ENCODE assay signal across 9 mouse cellular contexts in genomic region chr1:167599211-167599735, GRCm38 (mm10). TPM values are rescaled to one million over a fixed set of nuclear protein-coding genes. Genes with fewer than 3 reads are reported as not detected.
DNase-seq lines count a peak whose midpoint lies in the region; ATAC-seq and TF ChIP-seq lines count a peak whose summit lies in the region.
"Had no signal": no experiment of that assay in that cellular context is flagged by ENCODE, and none has a peak within 500 bp of the region (broad histone marks: within the 10 kb centered on the region; RNA-seq: fewer than 3 reads in every experiment).

No protein-coding gene starts in this region.

- TF ChIP-seq CTCF in hindbrain, postnatal 0 days (IDR thresholded peaks at IDR 0.05; ENCODE audit: low read depth) = no peak

- peaks cover 61% of the 10 kb centered on the region for H3K27me3 ChIP-seq in forebrain, embryonic 10.5 days (ENCODE audit: poor library complexity, severe bottlenecking)
- H3K27me3 ChIP-seq in hindbrain, postnatal 0 days (ENCODE audit: insufficient read depth, low read length) = no peaks in the 10 kb centered on the region
- H3K27me3 ChIP-seq in neural tube, embryonic 13.5 days = peaks cover 21% of the 10 kb centered on the region; the same call in 1 of the 2 replicates

- H3K36me3 ChIP-seq in forebrain, embryonic 10.5 days (replicated peaks) = no peaks in the 10 kb centered on the region
- no peaks in the 10 kb centered on the region for H3K36me3 ChIP-seq in hindbrain, postnatal 0 days (ENCODE audit: insufficient read depth, low read length)
- H3K36me3 ChIP-seq in neural tube, embryonic 13.5 days = no peaks in the 10 kb centered on the region

- 7% methylated on average over 7 of the region's 7 CpGs for WGBS in forebrain, embryonic 10.5 days
- WGBS in hindbrain, postnatal 0 days = 15% methylated on average over 7 of the region's 7 CpGs
- WGBS in neural tube, embryonic 13.5 days = 14% methylated on average over 7 of the region's 7 CpGs

- H3K4me1 ChIP-seq in forebrain, embryonic 10.5 days = peaks cover 31% of the 10 kb centered on the region
- H3K4me1 ChIP-seq in hindbrain, postnatal 0 days (ENCODE audit: insufficient read depth, low read length) = no peaks in the 10 kb centered on the region
- peaks cover 29% of the 10 kb centered on the region for H3K4me1 ChIP-seq in neural tube, embryonic 13.5 days (replicated peaks)

- no peak overlapping the region for H3K27ac ChIP-seq in forebrain, embryonic 10.5 days
- H3K27ac ChIP-seq in hindbrain, postnatal 0 days = peak overlapping the region; percentile 8; the same call in 1 of the 2 replicates
- H3K27ac ChIP-seq in neural tube, embryonic 13.5 days (replicated peaks) = no peak overlapping the region

- no peak for ATAC-seq in hindbrain, postnatal 0 days
- no peak for ATAC-seq in neural tube, embryonic 13.5 days (ENCODE audit: low read depth)
- ATAC-seq: Patski had no signal

- peak; percentile 11 for DNase-seq in left cerebral cortex, postnatal 4 days
- no peak for DNase-seq in left cerebral cortex, postnatal 36 days (ENCODE audit: low spot score in 2 of 2)
- no peak for DNase-seq in forebrain, embryonic 10.5 days (ENCODE audit: extremely low spot score, low spot score)
- peak; percentile 16 for DNase-seq in hindbrain, postnatal 0 days (ENCODE audit: low spot score)
- DNase-seq in cerebellum, postnatal 4 days (ENCODE audit: low spot score in 2 of 2) = no peak
- DNase-seq in left cerebral cortex, postnatal 14 days (ENCODE audit: low spot score in 2 of 2) = no peak
- no peak for DNase-seq in right cerebral cortex, postnatal 36 days (ENCODE audit: low spot score in 2 of 2)

- H3K9me3 ChIP-seq in forebrain, embryonic 10.5 days = no peaks in the 10 kb centered on the region
- no peaks in the 10 kb centered on the region for H3K9me3 ChIP-seq in hindbrain, postnatal 0 days (ENCODE audit: low read length)
- H3K9me3 ChIP-seq in neural tube, embryonic 13.5 days = no peaks in the 10 kb centered on the region

- intact Hi-C loops in left cerebral cortex, postnatal 4 days (cut with DNase I) = no loop called here
- intact Hi-C loops in left cerebral cortex, postnatal 36 days (cut with DNase I) = no loop called here
- intact Hi-C loops in left cerebral cortex, postnatal 14 days (cut with DNase I) = no loop called here

- H3K4me3 ChIP-seq in forebrain, embryonic 10.5 days = peak overlapping the region; percentile 59
- peak overlapping the region; percentile 48 for H3K4me3 ChIP-seq in hindbrain, postnatal 0 days (ENCODE audit: low read length)
- peak overlapping the region; percentile 45 for H3K4me3 ChIP-seq in neural tube, embryonic 13.5 days

- peak overlapping the region; percentile 70 for H3K4me2 ChIP-seq in hindbrain, postnatal 0 days (ENCODE audit: low read depth, low read length)
- H3K4me2 ChIP-seq in neural tube, embryonic 13.5 days = peak overlapping the region; percentile 74

- H3K9ac ChIP-seq in hindbrain, postnatal 0 days (replicated peaks; ENCODE audit: low read length) = peak overlapping the region; percentile 44
- H3K9ac ChIP-seq in neural tube, embryonic 13.5 days = peak overlapping the region; percentile 72

RNA-seq across cellular contexts. Expression of gene Rxrg, which starts 1.1 kb away (rescaled TPM):
- total RNA-seq in left cerebral cortex, postnatal 4 days (2021) = 10 to 100 TPM; 13.0 to 19.1 TPM
- 10 to 100 TPM in 1 of 2 experiments, 1 to 10 TPM in 1; 9.0 to 10.5 TPM for total RNA-seq in left cerebral cortex, postnatal 36 days (2021)
- polyA plus RNA-seq in forebrain, embryonic 10.5 days (2016; fragmentation: Nextera tagmentation; extraction: Ambion mirVana) = 1.8 and 2.0 TPM in 2 replicates
- total RNA-seq in hindbrain, postnatal 0 days (2014; rRNA removed) = 16.0 and 19.4 TPM in 2 replicates
- 22.3 and 23.5 TPM in 2 replicates for polyA plus RNA-seq in hindbrain, postnatal 0 days (2015; fragmentation: Nextera tagmentation; extraction: Ambion mirVana)
- 20.9 and 22.1 TPM in 2 replicates for polyA plus RNA-seq in neural tube, embryonic 13.5 days (2015; fragmentation: Nextera tagmentation; extraction: Ambion mirVana)
- total RNA-seq in left cerebral cortex, postnatal 14 days (2021) = 1 to 10 TPM; 6.9 to 7.8 TPM
- polyA plus RNA-seq: Patski had no signal

Comparison
In these comparisons a context has a peak if more than half of its experiments do, and no peak if none do; other contexts are left out.
1. DNase-seq: peak in left cerebral cortex, postnatal 4 days (single experiment) and hindbrain, postnatal 0 days (single experiment); none in left cerebral cortex, postnatal 36 days (0 of 2), forebrain, embryonic 10.5 days (single experiment), cerebellum, postnatal 4 days (0 of 2), left cerebral cortex, postnatal 14 days (0 of 2) and right cerebral cortex, postnatal 36 days (0 of 2).
2. Peak in every context shown above with its lines, with median percentiles within 50 percentile points of each other: H3K4me3 ChIP-seq.